Mouse (Mus musculus) forebrain, embryonic 12.5 days (tissue): ENCODE results near the gene Fzd2. TPM values are rescaled to one million over a fixed set of nuclear protein-coding genes. Genes with fewer than 3 reads are reported as not detected.

Experiments used
- ATAC-seq: fragments of 200-750 bp; cut with Nextera tagmentation; 2 replicates; pipeline ENCODE4 v1.8.0; 2017; ENCODE audit warnings: moderate TSS enrichment; ENCODE audit not compliant: low FRiP score
- H3K27ac ChIP-seq: fragments of 300-500 bp; sonication (generic); 2 replicates; pipeline ENCODE4 v1.5.1; 2016; ENCODE audit warnings: mild to moderate bottlenecking
- H3K27me3 ChIP-seq: fragments of 300-500 bp; sonication (generic); 2 replicates; pipeline ENCODE4 v1.6.1; 2016; ENCODE audit warnings: mild to moderate bottlenecking
- H3K36me3 ChIP-seq: fragments of 300-500 bp; sonication (generic); replicated peaks from 2 replicates; pipeline ENCODE4 v1.6.1; 2016; ENCODE audit warnings: mild to moderate bottlenecking
- H3K4me1 ChIP-seq: fragments of 300-500 bp; sonication (generic); 2 replicates; pipeline ENCODE4 v1.6.1; 2016
- H3K4me2 ChIP-seq: fragments of 300-500 bp; sonication (generic); 2 replicates; pipeline ENCODE4 v1.6.1; 2016; ENCODE audit warnings: mild to moderate bottlenecking, moderate library complexity
- H3K4me3 ChIP-seq: fragments of 300-500 bp; sonication (generic); replicated peaks from 2 replicates; pipeline ENCODE4 v1.5.1; 2016; ENCODE audit warnings: mild to moderate bottlenecking
- H3K9ac ChIP-seq: fragments of 300-500 bp; sonication (generic); 2 replicates; pipeline ENCODE4 v1.6.1; 2016; ENCODE audit warnings: mild to moderate bottlenecking
- H3K9me3 ChIP-seq: fragments of 300-500 bp; sonication (generic); 2 replicates; pipeline ENCODE4 v1.6.1; 2016
- WGBS: fragments of 180-500 bp; shearing (Covaris S2); methylation state at CpG from one replicate; pipeline ENCODE4 v1.1.7; 2016; 5-methylcytosine and 5-hydroxymethylcytosine counted together
- polyA plus RNA-seq: library from polyadenylated mRNA; unstranded; fragments of >200 nt; fragmentation: Nextera tagmentation; extraction: Ambion mirVana; gene quantifications from 2 replicates; pipeline ENCODE4 v1.2.1, GENCODE M21; 2016

The Fzd2 gene
- polyA plus RNA-seq, 1 experiment from 2014 or later, result 42.2 TPM

GRCm38 (mm10) chr11:102630731-102631130, 26.5 kb downstream of the Fzd2 start:
- Histone ChIP-seq H3K4me3 (no peak overlapping the region), H3K9me3 (no peaks in the 10 kb centered on the region), H3K9ac (no peak overlapping the region), H3K36me3 (no peaks in the 10 kb centered on the region), H3K4me1 (peaks cover 30% of the 10 kb centered on the region), H3K27ac (no peak overlapping the region), H3K4me2 (no peak overlapping the region), H3K27me3 (peaks cover 14% of the 10 kb centered on the region; the same call in 1 of the 2 replicates)
- ATAC-seq, result no peak
- WGBS, result 11% methylated on average over 7 of the region's 7 CpGs

- Histone ChIP-seq H3K36me3 (no peaks in the 10 kb centered on the region), H3K9ac (no peak overlapping the region), H3K27ac (0 out of 2 replicates have a peak overlapping the region, but pooled peaks have one; percentile 5), H3K4me3 (no peak overlapping the region), H3K4me1 (peaks cover 30% of the 10 kb centered on the region), H3K27me3 (peaks cover 14% of the 10 kb centered on the region; the same call in 1 of the 2 replicates), H3K9me3 (no peaks in the 10 kb centered on the region), H3K4me2 (no peak overlapping the region)
- no peak for ATAC-seq
- WGBS, result 27% methylated on average over 5 of the region's 5 CpGs
Measured at GRCm38 (mm10) chr11:102631203-102631602, 27.0 kb downstream of the Fzd2 start.

- H3K4me3 ChIP-seq, result peak overlapping the region; percentile 19
- peaks cover 22% of the 10 kb centered on the region; the same call in 1 of the 2 replicates for H3K27me3 ChIP-seq
- H3K9ac ChIP-seq, result no peak overlapping the region
- H3K27ac ChIP-seq, result no peak overlapping the region; the same call in 1 of the 2 replicates
- no peak for ATAC-seq
- H3K9me3 ChIP-seq, result no peaks in the 10 kb centered on the region
- 8% methylated on average over 12 of the region's 13 CpGs for WGBS
- peaks cover 34% of the 10 kb centered on the region for H3K4me1 ChIP-seq
- peak overlapping the region; percentile 43 for H3K4me2 ChIP-seq
- no peaks in the 10 kb centered on the region for H3K36me3 ChIP-seq
Measured at GRCm38 (mm10) chr11:102632725-102633124, 28.5 kb downstream of the Fzd2 start.

- H3K4me3 ChIP-seq, result peak overlapping the region; percentile 19
Measured at GRCm38 (mm10) chr11:102633379-102633778, 29.2 kb downstream of the Fzd2 start.

GRCm38 (mm10) chr11:102636887-102637286, 32.7 kb downstream of the Fzd2 start:
- 43% methylated on average over 12 of the region's 12 CpGs for WGBS
- no peaks in the 10 kb centered on the region for H3K36me3 ChIP-seq
- H3K9ac ChIP-seq, result no peak overlapping the region
- peaks cover 23% of the 10 kb centered on the region; the same call in 1 of the 2 replicates for H3K27me3 ChIP-seq
- H3K4me3 ChIP-seq, result no peak overlapping the region
- H3K4me2 ChIP-seq, result no peak overlapping the region
- no peaks in the 10 kb centered on the region for H3K9me3 ChIP-seq
- no peak overlapping the region for H3K27ac ChIP-seq
- ATAC-seq, result no peak
- peaks cover 40% of the 10 kb centered on the region for H3K4me1 ChIP-seq

More at GRCm38 (mm10) chr11:102633379-102633778, 29.2 kb downstream of the Fzd2 start:
- H3K9ac ChIP-seq, result no peak overlapping the region
- H3K27ac ChIP-seq, result no peak overlapping the region
- no peak for ATAC-seq
- H3K4me2 ChIP-seq, result peak overlapping the region; percentile 43
- no peaks in the 10 kb centered on the region for H3K36me3 ChIP-seq
- WGBS, result 14% methylated on average over 9 of the region's 9 CpGs
- H3K27me3 ChIP-seq, result peaks cover 22% of the 10 kb centered on the region; the same call in 1 of the 2 replicates
- H3K4me1 ChIP-seq, result peaks cover 37% of the 10 kb centered on the region
- H3K9me3 ChIP-seq, result no peaks in the 10 kb centered on the region

GRCm38 (mm10) chr11:102643891-102644382, 39.7 kb downstream of the Fzd2 start:
- WGBS, result 63% methylated on average over 10 of the region's 10 CpGs
- Histone ChIP-seq H3K27ac (no peak overlapping the region), H3K9me3 (no peaks in the 10 kb centered on the region), H3K9ac (no peak overlapping the region), H3K27me3 (0 out of 2 replicates have a peak, but pooled peaks cover under 1% of the 10 kb centered on the region), H3K4me3 (no peak overlapping the region), H3K36me3 (no peaks in the 10 kb centered on the region), H3K4me1 (peaks cover 12% of the 10 kb centered on the region), H3K4me2 (no peak overlapping the region)
- ATAC-seq, result no peak

GRCm38 (mm10) chr11:102646226-102646625, 42.0 kb downstream of the Fzd2 start:
- 87% methylated on average over 13 of the region's 13 CpGs for WGBS
- no peak for ATAC-seq

GRCm38 (mm10) chr11:102647885-102648284, 43.7 kb downstream of the Fzd2 start:
- 68% methylated on average over 12 of the region's 12 CpGs for WGBS
- no peak overlapping the region for H3K27ac ChIP-seq
- peaks cover 5% of the 10 kb centered on the region; the same call in 1 of the 2 replicates for H3K4me1 ChIP-seq
- no peaks in the 10 kb centered on the region for H3K36me3 ChIP-seq
- no peak for ATAC-seq
- no peak overlapping the region for H3K9ac ChIP-seq
- H3K27me3 ChIP-seq, result no peaks in the 10 kb centered on the region
- no peak overlapping the region for H3K4me2 ChIP-seq
- H3K4me3 ChIP-seq, result no peak overlapping the region
- H3K9me3 ChIP-seq, result no peaks in the 10 kb centered on the region

More at GRCm38 (mm10) chr11:102646226-102646625, 42.0 kb downstream of the Fzd2 start:
- H3K4me2 ChIP-seq, result no peak overlapping the region
- H3K27ac ChIP-seq, result no peak overlapping the region
- H3K36me3 ChIP-seq, result no peaks in the 10 kb centered on the region
- H3K9me3 ChIP-seq, result no peaks in the 10 kb centered on the region
- H3K9ac ChIP-seq, result no peak overlapping the region
- peaks cover 5% of the 10 kb centered on the region; the same call in 1 of the 2 replicates for H3K4me1 ChIP-seq
- H3K27me3 ChIP-seq, result no peaks in the 10 kb centered on the region
- no peak overlapping the region for H3K4me3 ChIP-seq

GRCm38 (mm10) chr11:102651381-102651780, 47.2 kb downstream of the Fzd2 start:
- Histone ChIP-seq H3K9ac (no peak overlapping the region), H3K4me2 (no peak overlapping the region), H3K4me3 (no peak overlapping the region), H3K27ac (no peak overlapping the region), H3K36me3 (no peaks in the 10 kb centered on the region), H3K9me3 (no peaks in the 10 kb centered on the region), H3K4me1 (no peaks in the 10 kb centered on the region), H3K27me3 (peaks cover 2% of the 10 kb centered on the region; the same call in 1 of the 2 replicates)
- WGBS, result 2% methylated on average over 9 of the region's 9 CpGs
- no peak for ATAC-seq

- Histone ChIP-seq H3K4me2 (no peak overlapping the region), H3K27ac (no peak overlapping the region), H3K4me1 (no peaks in the 10 kb centered on the region), H3K9ac (no peak overlapping the region), H3K9me3 (no peaks in the 10 kb centered on the region), H3K27me3 (peaks cover 2% of the 10 kb centered on the region; the same call in 1 of the 2 replicates), H3K36me3 (no peaks in the 10 kb centered on the region), H3K4me3 (no peak overlapping the region)
- WGBS, result 84% methylated on average over 3 of the region's 3 CpGs
- no peak for ATAC-seq
Measured at GRCm38 (mm10) chr11:102652844-102653243, 48.6 kb downstream of the Fzd2 start.

- no peak overlapping the region for H3K9ac ChIP-seq
- no peak overlapping the region for H3K4me3 ChIP-seq
- no peaks in the 10 kb centered on the region for H3K4me1 ChIP-seq
- no peak for ATAC-seq
- WGBS, result 81% methylated on average over 8 of the region's 8 CpGs
- no peaks in the 10 kb centered on the region for H3K36me3 ChIP-seq
- no peak overlapping the region for H3K4me2 ChIP-seq
- no peaks in the 10 kb centered on the region for H3K9me3 ChIP-seq
- H3K27ac ChIP-seq, result no peak overlapping the region
- peaks cover 2% of the 10 kb centered on the region; the same call in 1 of the 2 replicates for H3K27me3 ChIP-seq
Measured at GRCm38 (mm10) chr11:102655888-102656287, 51.7 kb downstream of the Fzd2 start.

- ATAC-seq, result no peak
- Histone ChIP-seq H3K4me1 (no peaks in the 10 kb centered on the region), H3K27me3 (peaks cover 2% of the 10 kb centered on the region; the same call in 1 of the 2 replicates), H3K4me2 (no peak overlapping the region), H3K4me3 (no peak overlapping the region), H3K36me3 (no peaks in the 10 kb centered on the region), H3K9ac (no peak overlapping the region), H3K27ac (no peak overlapping the region), H3K9me3 (no peaks in the 10 kb centered on the region)
- 45% methylated on average over 4 of the region's 4 CpGs for WGBS
Measured at GRCm38 (mm10) chr11:102656326-102656926, 52.2 kb downstream of the Fzd2 start.

- Histone ChIP-seq H3K4me2 (no peak overlapping the region), H3K9me3 (no peaks in the 10 kb centered on the region), H3K4me3 (no peak overlapping the region), H3K9ac (no peak overlapping the region), H3K27ac (no peak overlapping the region), H3K4me1 (no peaks in the 10 kb centered on the region), H3K27me3 (peaks cover 2% of the 10 kb centered on the region; the same call in 1 of the 2 replicates), H3K36me3 (no peaks in the 10 kb centered on the region)
- no peak for ATAC-seq
- WGBS, result 78% methylated on average over 6 of the region's 6 CpGs
Measured at GRCm38 (mm10) chr11:102656931-102657330, 52.7 kb downstream of the Fzd2 start.
